Mouse (Mus musculus): ENCODE data around the gene Olfr1151. TPM values are rescaled to one million over a fixed set of nuclear protein-coding genes. Genes with fewer than 3 reads are reported as not detected.

Olfr1151 gene
- polyA plus RNA-seq (2015; fragmentation: Nextera tagmentation; extraction: Ambion mirVana): not detected in 2 replicates

DNA sequence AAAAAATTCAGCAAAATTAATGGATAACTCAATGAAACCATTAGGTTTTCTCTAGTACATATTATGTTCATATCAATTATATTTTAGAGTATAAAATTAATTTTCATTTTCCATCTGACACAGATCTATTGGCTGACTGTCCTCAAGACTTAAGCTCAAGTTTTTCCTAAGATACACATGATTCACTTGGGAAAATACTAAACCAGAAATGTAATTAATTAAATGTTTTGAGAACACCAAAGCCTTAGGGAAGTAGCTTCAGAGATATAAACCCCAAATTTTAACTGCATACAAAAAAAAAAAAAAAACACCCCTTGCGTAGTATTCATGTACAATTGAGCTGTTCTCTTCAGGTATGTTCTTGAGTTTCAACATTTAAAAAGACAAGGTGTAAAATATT, at the start of gene Olfr1151:
Gene Olfr1151, plus strand, starts transcription at position 301 of the 400 bp plus-strand sequence.
- H3K4me3 ChIP-seq (ENCODE audit: low read length): no peak within 1 kb of the TSS
- no peaks in the 10 kb centered on the region for H3K27me3 ChIP-seq (ENCODE audit: control insufficient read depth, insufficient read depth, low read depth, low read length)
- H3K36me3 ChIP-seq (ENCODE audit: control insufficient read depth, insufficient read depth, low read length): no peaks in the 10 kb centered on the region
- H3K4me2 ChIP-seq (ENCODE audit: low read depth, low read length): no peak within 1 kb of the TSS
- H3K9ac ChIP-seq (ENCODE audit: low read length): no peak within 1 kb of the TSS
- ATAC-seq (ENCODE audit: low read depth): no peak
- no peaks in the 10 kb centered on the region for H3K9me3 ChIP-seq (ENCODE audit: control insufficient read depth, low read length)
- no peaks in the 10 kb centered on the region for H3K4me1 ChIP-seq (replicated peaks; ENCODE audit: control insufficient read depth, insufficient read depth, low read length)
- 77% methylated on average over 1 of the region's 1 CpGs for WGBS
- H3K27ac ChIP-seq (ENCODE audit: low read length): no peak within 1 kb of the TSS

DNA sequence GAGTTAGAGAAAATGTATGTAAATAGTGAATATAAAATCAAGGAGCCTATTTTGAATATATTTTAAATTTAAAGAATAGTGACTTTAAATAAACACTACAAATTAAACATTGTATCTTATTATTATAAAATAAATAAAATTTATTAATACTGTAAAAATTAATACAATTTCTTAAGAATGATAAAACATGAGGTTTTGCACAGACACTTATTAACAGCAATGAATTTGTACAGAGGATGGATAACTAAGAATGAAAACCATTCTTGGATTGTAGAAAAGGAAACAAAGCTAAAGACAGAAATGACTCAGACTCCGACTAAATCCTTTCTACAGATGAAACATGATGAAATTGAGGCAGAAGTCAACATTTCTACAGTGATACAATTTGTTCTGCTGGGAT, 46.1 kb upstream of the Olfr1151 start, which contains the start of gene Olfr1145:
Gene Olfr1145, plus strand, starts transcription at position 301 of the 400 bp plus-strand sequence.
- Histone ChIP-seq H3K27me3 (ENCODE audit: control insufficient read depth, insufficient read depth, low read depth, low read length) (no peaks in the 10 kb centered on the region), H3K36me3 (ENCODE audit: control insufficient read depth, insufficient read depth, low read length) (no peaks in the 10 kb centered on the region), H3K9ac (ENCODE audit: low read length) (no peak within 1 kb of the TSS), H3K4me2 (ENCODE audit: low read depth, low read length) (no peak within 1 kb of the TSS), H3K4me1 (replicated peaks; ENCODE audit: control insufficient read depth, insufficient read depth, low read length) (no peaks in the 10 kb centered on the region), H3K4me3 (ENCODE audit: low read length) (no peak within 1 kb of the TSS), H3K9me3 (ENCODE audit: control insufficient read depth, low read length) (no peaks in the 10 kb centered on the region), H3K27ac (ENCODE audit: low read length) (no peak within 1 kb of the TSS)
- no peak for ATAC-seq (ENCODE audit: low read depth)
- 74% methylated on average over 1 of the region's 1 CpGs for WGBS

DNA sequence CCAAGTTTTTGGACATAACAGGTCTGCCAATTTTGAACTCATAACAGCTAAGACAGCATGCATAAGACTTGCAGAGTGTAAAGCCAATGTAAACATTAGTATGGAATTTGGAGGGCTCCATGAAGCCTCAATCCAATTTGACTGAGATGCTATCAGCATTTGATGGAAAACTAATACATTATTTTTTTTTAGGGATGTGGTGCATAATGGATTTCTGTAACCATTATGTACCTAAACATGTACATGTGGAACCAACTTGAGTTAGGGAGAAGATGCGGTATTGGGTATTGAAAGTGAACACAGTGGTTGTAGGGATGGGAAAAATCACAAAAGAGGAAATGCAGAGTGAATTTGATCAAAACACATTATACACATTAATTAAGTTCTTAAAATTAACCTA, 25.4 kb upstream of the Olfr1151 start, which contains the start of gene Olfr1148:
Gene Olfr1148, plus strand, starts transcription at position 301 of the 400 bp plus-strand sequence.
- Histone ChIP-seq H3K9me3 (ENCODE audit: control insufficient read depth, low read length) (no peaks in the 10 kb centered on the region), H3K4me2 (ENCODE audit: low read depth, low read length) (no peak within 1 kb of the TSS), H3K27ac (ENCODE audit: low read length) (no peak within 1 kb of the TSS), H3K4me3 (ENCODE audit: low read length) (no peak within 1 kb of the TSS), H3K9ac (ENCODE audit: low read length) (no peak within 1 kb of the TSS), H3K36me3 (ENCODE audit: control insufficient read depth, insufficient read depth, low read length) (no peaks in the 10 kb centered on the region), H3K4me1 (replicated peaks; ENCODE audit: control insufficient read depth, insufficient read depth, low read length) (no peaks in the 10 kb centered on the region), H3K27me3 (ENCODE audit: control insufficient read depth, insufficient read depth, low read depth, low read length) (no peaks in the 10 kb centered on the region)
- ATAC-seq (ENCODE audit: low read depth): no peak
- 89% methylated on average over 1 of the region's 1 CpGs for WGBS

DNA sequence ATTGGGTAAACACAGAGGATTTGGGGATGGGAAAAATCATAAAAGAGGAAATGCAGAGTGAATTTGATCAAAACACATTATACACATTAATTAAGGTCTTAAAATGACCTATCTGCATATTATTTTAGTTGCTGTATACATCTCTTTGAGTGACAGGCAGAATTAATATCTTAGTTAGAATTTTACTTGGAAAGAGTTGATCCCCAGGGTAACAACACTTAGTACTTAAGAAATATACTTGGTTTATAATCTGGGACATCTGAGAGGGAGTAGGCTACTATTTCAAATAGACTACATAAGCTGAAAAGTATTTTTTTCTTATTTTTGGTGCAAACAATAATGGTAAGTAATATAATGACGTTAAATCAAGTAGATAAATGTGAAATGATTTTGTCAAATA, 12.0 kb upstream of the Olfr1151 start, which contains the start of gene Olfr1150-ps1:
Gene Olfr1150-ps1, plus strand, starts transcription at position 301 of the 400 bp plus-strand sequence.
- 71% methylated on average over 1 of the region's 1 CpGs for WGBS
- no peak within 1 kb of the TSS for H3K9ac ChIP-seq (ENCODE audit: low read length)

DNA sequence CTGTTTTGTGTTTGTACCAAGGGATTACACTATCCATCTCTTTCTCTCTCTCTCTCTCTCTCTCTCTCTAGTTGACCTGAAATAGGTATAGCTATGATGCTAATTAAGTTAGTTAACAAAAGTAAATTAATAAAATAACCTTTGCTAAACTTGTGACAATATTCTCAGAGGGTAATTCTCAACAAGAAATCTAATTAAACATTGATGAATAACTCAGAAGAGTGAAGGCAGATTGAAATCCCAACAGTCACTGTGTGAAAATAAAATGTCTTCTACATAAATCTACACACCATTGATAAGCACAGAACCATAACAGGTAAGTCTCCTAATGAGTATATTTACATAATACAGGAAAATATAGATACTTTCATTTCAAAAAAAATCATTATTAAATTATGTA, 10.5 kb downstream of the Olfr1151 start, which contains the start of gene Olfr1152:
Gene Olfr1152, plus strand, starts transcription at position 301 of the 400 bp plus-strand sequence.
- Histone ChIP-seq H3K4me3 (ENCODE audit: low read length) (no peak within 1 kb of the TSS), H3K27ac (ENCODE audit: low read length) (no peak within 1 kb of the TSS), H3K9me3 (ENCODE audit: control insufficient read depth, low read length) (no peaks in the 10 kb centered on the region; the same call in 1 of the 2 replicates), H3K27me3 (ENCODE audit: control insufficient read depth, insufficient read depth, low read depth, low read length) (no peaks in the 10 kb centered on the region), H3K4me1 (replicated peaks; ENCODE audit: control insufficient read depth, insufficient read depth, low read length) (no peaks in the 10 kb centered on the region), H3K4me2 (ENCODE audit: low read depth, low read length) (no peak within 1 kb of the TSS), H3K9ac (ENCODE audit: low read length) (no peak within 1 kb of the TSS), H3K36me3 (ENCODE audit: control insufficient read depth, insufficient read depth, low read length) (no peaks in the 10 kb centered on the region)
- no peak for ATAC-seq (ENCODE audit: low read depth)

More for the DNA sequence above, 12.0 kb upstream of the Olfr1151 start, which contains the start of gene Olfr1150-ps1:
- Histone ChIP-seq H3K4me2 (ENCODE audit: low read depth, low read length) (no peak within 1 kb of the TSS), H3K36me3 (ENCODE audit: control insufficient read depth, insufficient read depth, low read length) (no peaks in the 10 kb centered on the region), H3K27ac (ENCODE audit: low read length) (no peak within 1 kb of the TSS), H3K27me3 (ENCODE audit: control insufficient read depth, insufficient read depth, low read depth, low read length) (no peaks in the 10 kb centered on the region), H3K4me1 (replicated peaks; ENCODE audit: control insufficient read depth, insufficient read depth, low read length) (no peaks in the 10 kb centered on the region), H3K9me3 (ENCODE audit: control insufficient read depth, low read length) (no peaks in the 10 kb centered on the region), H3K4me3 (ENCODE audit: low read length) (no peak within 1 kb of the TSS)
- ATAC-seq (ENCODE audit: low read depth): no peak

DNA sequence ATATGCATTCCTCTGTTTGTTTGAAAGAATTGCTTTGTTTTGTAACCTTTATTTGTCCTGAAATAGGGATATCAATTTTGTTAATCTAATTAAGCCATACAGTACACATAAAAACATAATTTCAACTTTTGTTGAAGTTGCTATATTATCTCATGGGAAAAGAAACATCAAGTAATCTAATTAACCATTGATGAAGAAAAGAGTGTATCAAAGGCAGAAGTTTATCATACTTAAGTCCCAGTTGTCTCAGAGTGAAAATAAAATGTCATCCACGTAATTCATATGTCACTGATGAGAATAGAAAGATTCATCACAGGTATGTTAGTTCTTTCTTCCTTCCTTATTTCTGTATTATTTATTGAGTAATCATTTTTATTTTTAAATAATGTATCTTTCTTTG, 39.0 kb downstream of the Olfr1151 start, which contains the start of gene Olfr1153:
Gene Olfr1153, plus strand, starts transcription at position 301 of the 400 bp plus-strand sequence.
- ATAC-seq (ENCODE audit: low read depth): no peak
- 59% methylated on average over 1 of the region's 1 CpGs for WGBS
- no peaks in the 10 kb centered on the region for H3K4me1 ChIP-seq (replicated peaks; ENCODE audit: control insufficient read depth, insufficient read depth, low read length)

DNA sequence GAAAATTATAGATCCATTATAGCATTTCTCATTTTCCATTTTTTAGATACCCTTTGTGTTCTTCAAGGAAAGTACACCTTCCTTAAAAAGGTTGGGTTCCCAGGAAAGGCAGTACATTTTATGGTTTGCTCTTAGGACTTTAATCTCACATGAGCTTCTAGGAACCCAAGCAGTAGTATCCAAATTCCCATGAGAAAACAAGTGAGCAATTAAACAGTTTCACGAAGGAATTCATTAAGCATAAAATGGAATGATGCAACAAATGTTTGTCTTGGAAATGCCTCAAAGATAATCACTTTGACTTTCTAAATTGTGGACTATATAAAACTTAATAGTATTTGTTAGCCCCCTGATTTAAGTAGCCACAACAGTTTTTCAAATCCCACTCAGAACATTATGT, 49.4 kb downstream of the Olfr1151 start, which contains the start of gene Olfr1154:
Gene Olfr1154, minus strand, starts transcription at position 101 of the 400 bp plus-strand sequence.
- no peak within 1 kb of the TSS for H3K4me3 ChIP-seq (ENCODE audit: low read length)
- H3K27ac ChIP-seq (ENCODE audit: low read length): no peak within 1 kb of the TSS
- H3K27me3 ChIP-seq (ENCODE audit: control insufficient read depth, insufficient read depth, low read depth, low read length): no peaks in the 10 kb centered on the region
- no peak within 1 kb of the TSS for H3K4me2 ChIP-seq (ENCODE audit: low read depth, low read length)
- no peak for ATAC-seq (ENCODE audit: low read depth)
- H3K4me1 ChIP-seq (replicated peaks; ENCODE audit: control insufficient read depth, insufficient read depth, low read length): no peaks in the 10 kb centered on the region
- no peaks in the 10 kb centered on the region for H3K36me3 ChIP-seq (ENCODE audit: control insufficient read depth, insufficient read depth, low read length)
- WGBS: 80% methylated on average over 1 of the region's 1 CpGs
- H3K9ac ChIP-seq (ENCODE audit: low read length): no peak within 1 kb of the TSS
- no peaks in the 10 kb centered on the region for H3K9me3 ChIP-seq (ENCODE audit: control insufficient read depth, low read length)

More for the DNA sequence above, 39.0 kb downstream of the Olfr1151 start, which contains the start of gene Olfr1153:
- H3K4me2 ChIP-seq (ENCODE audit: low read depth, low read length): no peak within 1 kb of the TSS
- H3K4me3 ChIP-seq (ENCODE audit: low read length): no peak within 1 kb of the TSS
- H3K9me3 ChIP-seq (ENCODE audit: control insufficient read depth, low read length): no peaks in the 10 kb centered on the region
- no peak within 1 kb of the TSS for H3K27ac ChIP-seq (ENCODE audit: low read length)
- no peaks in the 10 kb centered on the region for H3K36me3 ChIP-seq (ENCODE audit: control insufficient read depth, insufficient read depth, low read length)
- H3K27me3 ChIP-seq (ENCODE audit: control insufficient read depth, insufficient read depth, low read depth, low read length): no peaks in the 10 kb centered on the region
- no peak within 1 kb of the TSS for H3K9ac ChIP-seq (ENCODE audit: low read length)

Other genes with a start within 250 kb of the Olfr1151 start
- not detected in 2 replicates for gene Olfr1130, start 249.7 kb upstream of the Olfr1151 start, polyA plus RNA-seq (2015; fragmentation: Nextera tagmentation; extraction: Ambion mirVana)
- not detected in 2 replicates for gene Olfr1131, start 228.8 kb upstream of the Olfr1151 start, polyA plus RNA-seq (2015; fragmentation: Nextera tagmentation; extraction: Ambion mirVana)
- not detected in 2 replicates for gene Olfr1132, start 218.3 kb upstream of the Olfr1151 start, polyA plus RNA-seq (2015; fragmentation: Nextera tagmentation; extraction: Ambion mirVana)
- not detected in 2 replicates for gene Olfr1133, start 208.5 kb upstream of the Olfr1151 start, polyA plus RNA-seq (2015; fragmentation: Nextera tagmentation; extraction: Ambion mirVana)
- gene Olfr1134, start 197.4 kb upstream of the Olfr1151 start, polyA plus RNA-seq (2015; fragmentation: Nextera tagmentation; extraction: Ambion mirVana): not detected in 2 replicates
- not detected in 2 replicates for gene Olfr1135, start 182.2 kb upstream of the Olfr1151 start, polyA plus RNA-seq (2015; fragmentation: Nextera tagmentation; extraction: Ambion mirVana)
- not detected in 2 replicates for gene Olfr1136, start 161.9 kb upstream of the Olfr1151 start, polyA plus RNA-seq (2015; fragmentation: Nextera tagmentation; extraction: Ambion mirVana)
- not detected in 2 replicates for gene Olfr1137, start 142.7 kb upstream of the Olfr1151 start, polyA plus RNA-seq (2015; fragmentation: Nextera tagmentation; extraction: Ambion mirVana)
- gene Olfr1138, start 115.9 kb upstream of the Olfr1151 start, polyA plus RNA-seq (2015; fragmentation: Nextera tagmentation; extraction: Ambion mirVana): not detected in 2 replicates
- gene Olfr1140, start 112.1 kb upstream of the Olfr1151 start, polyA plus RNA-seq (2015; fragmentation: Nextera tagmentation; extraction: Ambion mirVana): not detected in 2 replicates
- not detected in 2 replicates for gene Olfr1141, start 101.9 kb upstream of the Olfr1151 start, polyA plus RNA-seq (2015; fragmentation: Nextera tagmentation; extraction: Ambion mirVana)
- gene Olfr152, start 76.4 kb upstream of the Olfr1151 start, polyA plus RNA-seq (2015; fragmentation: Nextera tagmentation; extraction: Ambion mirVana): not detected in 2 replicates
- not detected in 2 replicates for gene Olfr1143, start 55.3 kb upstream of the Olfr1151 start, polyA plus RNA-seq (2015; fragmentation: Nextera tagmentation; extraction: Ambion mirVana)
- not detected in 2 replicates for gene Olfr1145, start 46.0 kb upstream of the Olfr1151 start, polyA plus RNA-seq (2015; fragmentation: Nextera tagmentation; extraction: Ambion mirVana)
- gene Olfr1148, start 25.3 kb upstream of the Olfr1151 start, polyA plus RNA-seq (2015; fragmentation: Nextera tagmentation; extraction: Ambion mirVana): not detected in 2 replicates
- gene Olfr1150-ps1, start 11.9 kb upstream of the Olfr1151 start, polyA plus RNA-seq (2015; fragmentation: Nextera tagmentation; extraction: Ambion mirVana): not detected in 2 replicates
- not detected in 2 replicates for gene Olfr1152, start 10.6 kb downstream of the Olfr1151 start, polyA plus RNA-seq (2015; fragmentation: Nextera tagmentation; extraction: Ambion mirVana)
- not detected in 2 replicates for gene Olfr1153, start 39.1 kb downstream of the Olfr1151 start, polyA plus RNA-seq (2015; fragmentation: Nextera tagmentation; extraction: Ambion mirVana)
- not detected in 2 replicates for gene Olfr1154, start 49.3 kb downstream of the Olfr1151 start, polyA plus RNA-seq (2015; fragmentation: Nextera tagmentation; extraction: Ambion mirVana)
- gene Olfr1155, start 89.3 kb downstream of the Olfr1151 start, polyA plus RNA-seq (2015; fragmentation: Nextera tagmentation; extraction: Ambion mirVana): not detected in 2 replicates
- not detected in 2 replicates for gene Olfr1156, start 97.2 kb downstream of the Olfr1151 start, polyA plus RNA-seq (2015; fragmentation: Nextera tagmentation; extraction: Ambion mirVana)
- gene Olfr1157, start 112.4 kb downstream of the Olfr1151 start, polyA plus RNA-seq (2015; fragmentation: Nextera tagmentation; extraction: Ambion mirVana): not detected in 2 replicates
- gene Olfr74, start 118.8 kb downstream of the Olfr1151 start, polyA plus RNA-seq (2015; fragmentation: Nextera tagmentation; extraction: Ambion mirVana): not detected in 2 replicates
- not detected in 2 replicates for gene Olfr1158, start 134.3 kb downstream of the Olfr1151 start, polyA plus RNA-seq (2015; fragmentation: Nextera tagmentation; extraction: Ambion mirVana)
- gene Olfr1160, start 152.4 kb downstream of the Olfr1151 start, polyA plus RNA-seq (2015; fragmentation: Nextera tagmentation; extraction: Ambion mirVana): not detected in 2 replicates
- not detected in 2 replicates for gene Olfr1161, start 166.9 kb downstream of the Olfr1151 start, polyA plus RNA-seq (2015; fragmentation: Nextera tagmentation; extraction: Ambion mirVana)
- not detected in 2 replicates for gene Olfr73, start 181.8 kb downstream of the Olfr1151 start, polyA plus RNA-seq (2015; fragmentation: Nextera tagmentation; extraction: Ambion mirVana)
- not detected in 2 replicates for gene Olfr1162, start 195.3 kb downstream of the Olfr1151 start, polyA plus RNA-seq (2015; fragmentation: Nextera tagmentation; extraction: Ambion mirVana)
- gene Olfr1163, start 216.0 kb downstream of the Olfr1151 start, polyA plus RNA-seq (2015; fragmentation: Nextera tagmentation; extraction: Ambion mirVana): not detected in 2 replicates
- not detected in 2 replicates for gene Olfr1164, start 238.1 kb downstream of the Olfr1151 start, polyA plus RNA-seq (2015; fragmentation: Nextera tagmentation; extraction: Ambion mirVana)